Mouse (Mus musculus) megakaryocyte, embryonic 14.5 days (primary cell): Measurements from ENCODE around the gene Qpct.

Experiments
- FLI1 ChIP-seq: IDR thresholded peaks from 2 replicates; pipeline ENCODE4 v1.6.1; 2012; ENCODE audit warnings: low read length, inconsistent platforms, mixed read lengths
- GATA1 ChIP-seq: IDR thresholded peaks from 3 replicates; pipeline ENCODE4 v1.6.1; 2012; ENCODE audit warnings: mixed read lengths, low read length, inconsistent platforms, borderline replicate concordance

GRCm38 (mm10) chr17:79019726-79020207, 31.9 kb upstream of the Qpct start:
- TF ChIP-seq FLI1 (no peak), GATA1 (no peak)
